Mouse (Mus musculus): ENCODE measurements at regions not wholly inside any gene's neighbourhood (a gene's known extent, or its start where the extent isn't known, plus 50 kb on each side); places are given as distances from the start of the nearest gene placed in this dataset.
"Not testable (repeated sequence)": the region's sequence is repeated elsewhere in the genome, so short reads cannot be mapped to it uniquely, and the experiment has no call there.

DNA sequence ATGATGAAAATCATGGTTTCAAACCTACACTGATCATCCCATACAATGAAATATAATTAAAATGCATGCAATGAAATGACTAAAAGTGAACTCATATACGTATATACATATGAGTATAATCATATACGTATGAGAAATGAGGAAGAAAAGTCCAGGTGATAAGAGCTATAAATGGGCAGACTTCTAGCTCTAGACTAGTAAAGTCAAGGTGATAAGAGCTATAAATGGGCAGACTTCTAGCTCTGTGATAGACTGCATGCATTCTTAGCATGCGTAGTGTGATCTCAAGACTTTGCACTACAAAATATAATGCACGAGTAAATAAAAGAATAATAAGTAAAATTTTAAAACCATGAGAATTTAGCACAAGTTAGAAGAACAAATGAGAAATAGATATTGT lies 606.2 kb upstream of the Gpc5 start:
- DNase-seq (ENCODE audit: low spot score): no peak

DNA sequence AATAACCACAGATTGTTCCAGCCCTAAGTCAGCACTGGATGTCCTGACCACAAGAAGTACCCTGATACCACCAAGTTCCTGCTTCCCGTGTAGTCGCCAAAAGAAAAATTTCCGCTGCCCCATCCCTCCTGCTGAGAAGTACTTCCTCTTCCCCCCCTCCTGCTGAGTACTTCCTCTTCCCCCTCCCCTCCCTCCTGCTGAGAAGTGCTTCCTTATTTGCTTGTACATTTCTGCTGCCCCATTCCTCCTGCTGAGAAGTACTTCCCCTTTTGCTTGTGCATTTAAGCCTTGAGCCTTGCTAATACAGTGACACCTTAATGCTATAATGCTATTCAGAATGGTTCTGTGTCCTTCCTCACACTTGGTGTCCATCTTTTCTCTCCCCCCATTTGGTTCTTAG lies 598.6 kb upstream of the Gpc5 start:
- DNase-seq (ENCODE audit: low spot score): not testable (repeated sequence)

DNA sequence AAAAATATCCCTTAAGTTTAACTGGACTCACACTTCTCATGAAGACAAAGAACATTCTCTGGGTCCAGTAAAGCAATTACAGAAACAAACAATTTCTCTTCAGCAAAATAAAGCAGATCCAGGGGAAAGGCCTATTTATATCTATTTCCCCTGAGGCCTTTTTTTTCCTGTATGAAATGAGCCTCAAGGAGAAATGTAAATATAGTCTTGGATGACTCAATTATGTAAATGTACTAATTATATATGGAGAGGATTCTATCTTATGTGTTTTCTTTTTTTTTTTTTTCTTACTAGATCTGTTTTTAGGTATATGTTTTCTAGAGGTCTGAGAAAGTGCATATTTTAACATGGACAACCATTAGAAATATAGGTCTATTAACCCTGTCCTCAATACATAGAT lies 587.0 kb upstream of the Gpc5 start:
- no peak for DNase-seq (ENCODE audit: low spot score)

DNA sequence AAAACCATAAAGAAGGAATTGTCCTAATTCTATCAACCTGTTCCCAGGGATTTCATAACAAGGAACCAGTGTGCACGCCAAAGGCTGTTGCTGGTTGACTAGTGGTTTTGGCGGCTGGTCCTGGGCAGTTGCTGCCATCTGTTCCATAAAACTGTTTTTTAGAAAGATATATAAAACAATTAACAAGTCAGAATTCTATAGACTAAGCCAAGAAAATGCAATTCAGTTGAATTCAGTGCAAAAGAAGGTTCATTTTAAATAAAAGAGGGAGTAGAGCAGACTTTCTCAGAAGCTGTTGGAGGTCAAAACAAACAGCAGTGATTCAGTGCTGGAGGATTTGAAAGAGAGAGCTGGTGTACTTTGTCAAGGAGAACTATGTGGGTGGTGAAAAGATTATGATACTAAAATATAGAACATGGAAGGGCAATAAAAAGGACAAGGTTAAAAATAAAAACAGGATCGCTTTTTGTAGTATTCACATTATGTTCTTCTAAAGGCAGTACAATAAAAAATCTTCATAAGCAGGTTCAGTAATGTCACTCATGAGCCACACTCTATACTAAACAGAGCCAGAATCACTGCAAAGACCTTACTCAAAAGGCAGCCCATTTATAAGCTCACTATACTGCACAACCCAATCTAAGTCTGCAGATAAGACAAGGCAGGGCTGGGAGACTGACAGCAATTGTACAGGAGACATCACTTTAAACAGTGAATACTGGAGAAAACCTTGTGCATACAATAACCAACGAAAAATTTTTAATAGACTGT lies 543.9 kb upstream of the Gpc5 start:
- DNase-seq (ENCODE audit: low spot score): no peak

DNA sequence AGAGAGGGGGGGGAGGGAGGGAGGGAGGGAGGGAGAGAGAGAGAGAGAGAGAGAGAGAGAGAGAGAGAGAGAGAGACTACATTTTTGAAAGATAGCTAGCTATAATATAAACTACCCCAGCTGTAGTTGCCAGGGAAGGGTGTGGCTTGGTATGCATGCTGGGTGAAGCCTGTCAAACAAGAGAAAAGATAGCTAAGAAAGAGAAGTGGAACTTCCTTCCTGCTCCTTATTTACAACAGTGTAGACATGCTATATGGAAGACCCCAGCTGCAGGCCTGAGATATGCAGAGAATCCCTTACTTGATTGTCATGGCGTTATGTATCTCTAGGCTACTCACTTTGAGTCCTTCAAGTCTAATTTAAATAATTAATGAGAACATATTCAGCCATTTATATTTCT lies 542.9 kb upstream of the Gpc5 start:
- DNase-seq (ENCODE audit: low spot score): no peak

DNA sequence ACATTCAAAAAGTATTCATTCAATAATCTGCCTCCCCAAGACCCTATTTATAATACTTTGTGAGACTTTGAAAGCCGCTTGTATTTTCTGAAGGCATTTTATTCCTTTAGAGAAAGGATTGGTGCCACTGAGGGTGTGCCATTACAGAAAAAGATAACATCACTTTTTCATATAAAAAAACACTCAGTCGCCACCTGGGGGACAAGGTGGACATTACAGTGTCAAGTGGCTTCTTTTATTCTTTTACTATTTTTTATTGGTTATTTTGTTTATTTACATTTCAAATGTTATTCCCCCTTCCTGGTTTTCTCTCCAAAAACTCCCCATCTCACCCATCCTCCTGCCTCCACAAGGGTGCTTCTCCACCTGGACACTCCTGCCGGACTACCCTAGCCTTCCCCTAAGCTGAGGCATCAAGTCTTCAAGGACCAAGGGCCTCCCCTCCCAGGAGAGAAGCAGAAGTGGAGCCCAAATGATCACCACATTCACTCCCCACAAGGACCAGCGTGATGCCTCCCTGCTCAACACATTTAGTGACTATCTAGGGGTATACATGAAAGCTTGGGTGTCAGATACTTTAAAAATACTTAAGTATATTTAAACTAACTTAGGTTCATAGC lies 525.5 kb upstream of the Gpc5 start:
- DNase-seq (ENCODE audit: low spot score): no peak

DNA sequence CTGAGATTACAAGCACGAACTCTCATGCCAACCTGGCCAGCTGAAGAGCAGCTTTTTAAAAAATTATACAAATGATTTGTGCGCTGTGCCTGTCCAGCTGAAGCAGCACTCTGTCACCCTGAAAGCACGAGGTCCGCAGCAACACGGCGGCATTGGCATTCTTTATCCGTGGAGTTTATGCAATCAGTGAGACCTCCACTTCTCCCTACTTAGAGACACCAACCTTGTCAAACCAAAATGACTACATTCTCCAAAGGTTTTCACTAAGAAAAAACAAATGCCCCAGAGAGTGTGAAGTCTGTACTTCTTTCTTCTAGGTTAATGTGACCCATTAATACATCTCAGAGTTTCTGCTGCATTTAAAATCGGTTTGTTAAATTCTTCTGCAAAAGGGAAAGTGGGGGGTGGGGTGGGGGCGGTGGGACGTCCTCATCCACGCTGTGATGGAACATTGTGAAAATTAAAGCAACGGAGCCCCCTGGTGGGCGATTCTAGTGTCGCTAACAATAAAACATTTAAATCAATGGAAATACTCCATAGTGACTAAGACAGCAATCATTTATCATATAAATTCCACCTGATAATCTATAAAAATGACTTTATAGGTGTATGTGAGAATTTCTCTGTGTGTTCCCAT lies 524.2 kb upstream of the Gpc5 start:
- DNase-seq (ENCODE audit: low spot score): peak; percentile 40

DNA sequence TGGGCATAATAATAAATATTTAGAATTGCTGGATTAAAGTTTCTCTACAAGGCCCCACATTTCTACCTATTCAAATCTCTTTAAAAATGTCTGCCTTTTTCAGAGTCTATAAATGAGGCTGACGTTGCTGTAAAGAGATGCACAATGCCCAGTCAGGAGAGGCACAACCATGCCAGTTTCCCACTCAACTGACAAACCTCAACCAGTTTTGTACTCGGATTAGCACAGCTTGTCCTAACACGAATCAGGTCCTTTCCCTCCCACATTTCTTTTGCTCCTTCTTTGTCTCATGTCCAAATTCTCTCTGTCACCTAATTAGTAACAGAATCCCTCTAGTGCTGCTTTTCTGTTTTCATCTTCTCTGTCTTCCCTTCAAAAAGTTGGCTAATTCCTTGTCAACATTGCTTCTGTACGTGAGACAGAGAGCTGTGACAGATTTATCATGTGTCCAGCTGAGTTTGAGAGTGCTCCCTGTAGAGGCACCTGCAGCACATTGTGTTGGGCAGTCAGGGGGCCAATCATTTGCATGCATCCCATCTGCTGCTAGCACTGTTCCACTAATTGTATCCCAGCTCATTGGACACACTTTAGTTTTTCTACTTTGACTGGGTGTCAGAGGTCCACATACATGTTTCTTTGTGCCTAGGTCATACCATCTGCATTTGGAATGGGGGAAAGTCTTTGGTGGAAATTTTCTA lies 504.5 kb upstream of the Gpc5 start:
- DNase-seq (ENCODE audit: low spot score): peak; percentile 8

DNA sequence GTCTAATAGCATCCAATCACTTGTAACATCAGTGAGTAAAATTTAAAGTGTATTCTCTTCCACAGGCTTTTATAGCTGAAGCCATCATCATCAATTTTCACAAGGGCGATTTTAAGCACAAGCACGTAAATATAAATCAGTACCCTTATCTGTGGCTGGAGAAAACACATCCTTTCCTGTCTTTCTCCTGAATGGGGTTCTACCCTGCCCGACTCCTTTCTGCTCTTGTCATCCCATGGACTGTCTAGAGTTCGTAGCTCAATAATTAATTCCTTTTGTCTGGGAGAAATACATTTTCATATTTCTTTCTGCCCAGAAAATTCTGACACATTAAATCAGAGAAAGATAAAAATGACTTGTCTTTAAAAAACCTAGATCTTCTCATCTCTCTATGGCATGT lies 482.7 kb upstream of the Gpc5 start:
- no peak for DNase-seq (ENCODE audit: low spot score)

DNA sequence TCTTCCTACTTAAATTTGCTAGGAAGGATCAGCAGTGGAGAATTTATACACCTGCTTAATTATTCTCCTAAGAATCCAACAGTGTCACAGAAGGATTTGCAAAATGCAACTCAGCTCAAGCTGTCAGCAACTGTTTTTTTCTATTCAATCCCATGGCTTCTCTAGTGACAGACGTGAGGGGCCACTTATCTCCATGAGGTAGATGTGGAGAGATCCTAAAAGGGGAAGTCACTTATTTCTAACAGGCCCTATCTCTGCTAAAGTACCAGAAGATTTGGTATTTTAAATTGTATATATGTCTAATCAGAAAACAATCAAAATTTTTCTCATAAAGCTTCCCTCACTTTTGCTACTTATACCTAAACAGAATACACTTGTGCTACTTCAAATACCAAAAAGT lies 479.6 kb upstream of the Gpc5 start:
- DNase-seq (ENCODE audit: low spot score): no peak

DNA sequence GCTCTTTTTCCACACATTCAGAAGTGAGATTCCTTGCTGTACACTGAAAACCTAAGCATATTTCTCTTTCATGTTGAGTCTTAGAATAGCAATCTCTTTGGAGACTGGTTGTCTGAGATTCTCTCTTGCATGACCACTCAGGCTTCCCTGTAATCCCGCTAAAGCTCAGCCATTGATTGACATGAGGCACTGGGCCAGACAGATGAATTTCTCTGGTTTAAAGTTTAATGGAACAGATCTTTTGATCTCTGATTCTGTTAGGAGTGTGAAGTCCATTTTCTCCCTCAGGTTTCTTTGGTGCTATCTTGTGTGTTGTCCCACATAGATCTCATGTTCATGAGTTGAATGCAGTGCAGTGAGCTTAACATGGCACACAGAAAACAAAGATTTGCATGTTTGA lies 435.4 kb upstream of the Gpc5 start:
- no peak for DNase-seq (ENCODE audit: low spot score)

DNA sequence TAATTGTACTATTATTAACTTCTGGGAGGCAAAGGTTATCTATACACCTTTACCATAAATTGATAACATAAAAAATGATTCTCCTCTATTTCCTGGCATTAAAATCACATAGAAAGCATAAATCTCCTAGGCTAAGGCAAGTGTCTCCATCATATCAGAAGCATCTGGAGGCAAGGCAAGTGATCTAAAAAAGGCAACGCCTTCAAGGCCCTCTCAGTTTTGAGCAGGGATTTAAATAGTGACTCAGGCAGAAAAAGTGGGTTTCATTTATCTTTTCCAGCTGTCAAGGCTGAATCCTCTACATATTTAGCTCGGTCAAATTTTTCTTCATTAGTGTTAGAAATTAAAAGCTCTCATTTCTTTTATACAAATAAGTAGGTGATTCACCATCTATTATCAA lies 430.0 kb upstream of the Gpc5 start:
- no peak for DNase-seq (ENCODE audit: low spot score)

DNA sequence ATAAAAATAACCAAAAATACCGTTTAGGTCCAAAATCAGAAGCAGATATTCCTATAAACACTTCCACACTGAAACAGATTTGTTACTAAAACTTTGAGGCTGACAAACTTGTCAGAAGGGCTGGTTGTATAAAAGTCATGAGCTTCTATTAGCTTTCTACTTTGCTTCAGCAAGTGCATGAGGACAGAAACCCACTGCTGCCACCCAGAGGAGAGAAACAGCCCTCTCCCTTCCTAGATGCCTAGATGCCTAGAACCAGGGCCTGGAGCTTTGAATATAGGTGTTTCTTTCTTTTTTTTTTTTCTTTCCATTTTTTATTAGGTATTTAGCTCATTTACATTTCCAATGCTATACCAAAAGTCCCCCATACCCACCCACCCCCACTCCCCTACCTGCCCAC lies 406.9 kb upstream of the Gpc5 start:
- peak; percentile 24 for DNase-seq (ENCODE audit: low spot score)

DNA sequence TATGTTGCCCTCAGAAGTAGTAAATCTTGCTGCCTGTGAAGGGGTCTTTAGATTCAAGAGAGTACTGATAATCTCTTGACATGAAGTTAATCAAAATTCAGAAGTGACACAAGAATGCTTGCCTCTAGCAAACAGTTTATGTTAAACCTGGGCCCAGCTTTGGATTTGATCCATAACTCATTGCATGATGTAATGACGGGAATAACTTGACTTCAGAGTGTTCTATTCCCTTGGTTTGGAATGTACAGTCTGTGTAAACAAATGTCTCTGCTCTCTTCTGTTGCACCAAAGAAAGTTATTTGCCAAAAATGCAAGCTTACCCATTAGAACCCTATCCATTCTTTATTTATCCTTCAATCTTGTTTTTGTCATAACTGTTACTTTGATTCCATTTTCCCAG lies 397.1 kb upstream of the Gpc5 start:
- DNase-seq (ENCODE audit: low spot score): no peak

DNA sequence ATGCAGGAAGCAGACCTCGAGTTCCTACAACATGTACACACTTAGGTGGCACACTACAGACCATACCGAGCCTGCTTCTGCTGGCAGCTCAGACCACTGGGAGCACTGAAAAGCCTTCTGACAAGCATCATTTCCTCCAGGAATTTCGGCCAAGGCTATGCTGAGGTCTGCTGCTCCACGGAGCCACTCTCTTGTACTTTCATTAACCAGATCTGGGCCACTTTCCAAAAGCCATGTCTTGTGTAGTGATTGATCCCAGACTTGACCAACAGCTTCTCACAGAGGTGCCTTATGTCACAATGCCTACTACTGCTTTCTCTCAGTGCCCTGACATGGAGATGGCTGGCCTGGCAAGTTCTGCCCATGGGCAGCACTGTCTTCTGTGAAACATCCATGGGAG lies 394.5 kb upstream of the Gpc5 start:
- no peak for DNase-seq (ENCODE audit: low spot score)

DNA sequence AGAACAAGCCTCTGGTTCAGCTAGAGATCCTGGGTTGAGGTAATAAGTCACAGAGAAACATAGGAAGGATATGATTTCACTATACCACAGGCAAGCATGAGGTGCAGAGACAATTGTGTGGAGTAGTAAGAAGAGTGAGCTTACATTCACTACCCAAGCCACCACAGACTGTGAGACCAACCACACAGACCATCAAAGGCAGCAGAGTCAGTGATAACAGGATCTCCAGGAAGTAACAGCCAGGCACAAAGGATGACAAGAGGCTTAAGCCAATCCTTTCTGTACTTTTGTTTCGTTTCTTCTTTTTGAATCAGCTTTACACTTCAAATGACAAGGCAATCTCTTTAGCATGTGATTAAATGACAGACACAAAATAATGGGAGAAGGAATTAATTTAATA lies 368.9 kb upstream of the Gpc5 start:
- DNase-seq (ENCODE audit: low spot score): no peak

DNA sequence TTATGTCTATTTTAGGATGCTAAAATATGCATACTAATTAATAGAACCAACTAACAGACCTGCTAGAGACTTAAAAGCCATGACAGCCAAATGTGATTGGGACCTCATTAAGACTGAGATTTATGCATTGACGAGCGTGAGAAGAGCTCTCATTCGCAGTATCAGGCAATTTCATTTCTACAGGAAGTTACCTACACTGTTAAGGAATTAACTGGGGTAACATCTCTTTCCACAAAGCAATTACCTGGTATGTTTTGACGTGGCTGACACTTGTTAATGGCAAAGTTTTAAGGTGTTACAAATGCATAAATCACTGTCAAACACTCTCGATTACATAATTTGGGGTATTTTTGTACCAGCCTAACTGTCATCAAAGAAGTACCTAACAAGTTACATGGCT lies 324.7 kb upstream of the Gpc5 start:
- no peak for DNase-seq (ENCODE audit: low spot score)

DNA sequence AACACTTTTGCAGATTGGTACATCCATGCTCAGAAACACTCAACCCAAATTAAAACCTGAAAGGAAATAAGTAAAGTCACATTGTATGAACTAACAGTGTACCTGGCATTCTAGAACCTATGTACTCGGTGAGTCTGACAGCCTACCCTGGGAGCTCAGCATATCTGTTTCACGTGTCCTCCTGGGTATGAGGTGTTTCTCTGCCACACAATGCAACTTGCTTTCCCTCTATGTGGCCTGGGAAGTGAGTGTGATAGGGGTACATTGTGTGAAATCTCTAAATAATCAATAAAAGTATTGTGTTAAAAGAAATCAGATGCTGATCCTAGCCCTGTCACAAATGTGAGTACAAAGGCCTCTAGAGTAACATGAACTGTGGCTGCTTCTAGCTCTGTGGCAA lies 315.3 kb upstream of the Gpc5 start:
- no peak for DNase-seq (ENCODE audit: low spot score)

DNA sequence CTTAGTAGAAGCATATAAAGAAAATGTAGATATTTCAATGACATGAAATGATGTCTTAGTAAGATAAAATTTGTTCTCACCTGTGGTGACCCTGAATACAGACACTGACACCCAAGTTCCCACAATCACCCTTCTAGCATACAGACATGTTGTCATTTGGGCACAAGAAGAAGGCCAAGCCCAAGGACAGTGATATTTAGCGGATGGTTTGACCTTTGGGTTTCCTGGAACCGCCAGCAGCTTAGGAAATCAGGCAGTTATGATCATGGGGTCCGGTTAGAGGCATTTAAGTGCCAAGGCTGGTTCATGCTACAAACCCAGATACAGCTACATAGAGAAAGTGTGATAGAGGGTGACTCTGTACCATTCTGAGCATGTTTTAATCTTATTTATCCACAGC lies 310.2 kb upstream of the Gpc5 start:
- DNase-seq (ENCODE audit: low spot score): no peak

DNA sequence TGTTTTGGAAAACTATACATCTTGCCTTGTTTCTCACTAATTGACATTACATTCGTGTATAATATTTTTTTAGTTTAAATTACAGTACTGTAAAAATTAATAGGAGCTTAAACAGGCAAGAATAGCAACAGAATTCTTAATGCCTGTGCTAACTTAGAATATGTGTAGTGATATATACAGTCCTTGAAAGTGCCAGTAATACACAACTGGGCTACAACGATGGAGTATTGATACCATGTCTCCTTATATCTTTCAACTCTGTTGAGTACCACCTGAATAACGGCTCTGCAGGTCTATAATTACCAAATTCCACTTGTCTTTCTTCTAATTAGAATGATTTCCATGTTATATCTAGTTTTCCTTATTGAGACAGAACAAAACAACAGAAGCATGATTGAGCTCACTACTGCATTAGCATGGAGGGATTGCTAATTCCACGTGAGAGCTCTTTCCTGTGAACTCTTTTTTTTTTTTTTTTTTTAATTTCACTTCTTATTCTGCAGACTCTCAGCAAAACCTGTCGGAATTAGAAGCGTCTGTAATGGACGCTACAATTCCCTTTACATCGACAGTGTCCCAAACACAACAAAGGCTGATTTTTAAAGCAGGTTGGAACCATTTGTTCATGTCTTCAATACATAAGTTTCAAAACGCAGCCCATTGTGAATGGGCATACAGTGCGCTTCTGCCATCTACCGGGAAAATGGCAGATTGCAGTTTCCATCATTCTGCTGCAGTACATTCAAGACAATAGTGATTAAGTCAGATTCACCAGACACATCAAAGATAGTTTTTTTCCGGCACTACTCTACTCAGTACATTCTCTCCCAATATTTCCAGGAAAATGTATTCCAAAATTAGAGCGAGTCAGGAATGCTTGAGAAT lies 300.8 kb upstream of the Gpc5 start:
- DNase-seq (ENCODE audit: low spot score): peak; percentile 90

DNA sequence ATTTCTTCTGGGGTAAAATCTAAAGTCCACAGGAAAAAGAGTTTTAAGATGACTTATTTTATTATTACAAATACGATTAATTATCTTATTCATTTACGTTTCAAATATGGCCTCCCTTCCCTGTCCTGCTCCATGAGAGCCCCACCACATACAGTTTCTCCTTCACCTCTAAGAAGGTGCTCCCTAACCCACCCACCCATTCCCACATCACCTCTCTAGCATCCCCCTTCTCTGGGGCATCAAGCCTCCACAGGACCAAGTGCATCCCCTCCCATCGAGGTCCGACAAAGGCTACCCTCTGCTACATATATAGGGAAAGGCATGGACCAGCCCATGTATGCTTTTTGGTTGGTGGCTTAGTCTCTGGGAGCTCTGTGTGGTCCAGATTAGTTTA lies 300.2 kb upstream of the Gpc5 start:
- DNase-seq (ENCODE audit: low spot score): no peak

DNA sequence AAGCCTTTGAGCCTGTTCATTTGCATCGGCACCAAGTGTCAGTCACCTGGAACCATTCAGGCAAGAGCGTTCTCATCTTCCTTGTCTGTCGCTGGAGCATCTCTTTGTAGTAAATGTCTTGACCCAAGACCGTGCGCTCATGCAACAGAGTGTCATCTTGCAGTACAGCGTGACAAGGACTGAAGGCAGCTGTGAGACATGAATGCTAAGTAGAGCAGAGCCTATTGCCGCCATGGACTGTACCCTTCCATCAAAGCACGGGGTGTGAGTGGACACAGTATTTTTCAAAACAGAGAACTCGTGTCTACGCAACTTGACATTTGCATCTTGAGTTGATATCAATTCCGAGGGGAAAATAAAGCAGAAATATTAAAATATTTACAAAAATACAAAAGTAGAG lies 287.4 kb upstream of the Gpc5 start:
- DNase-seq (ENCODE audit: low spot score): no peak

Data from embryo, embryonic 10 days (tissue).